Mouse (Mus musculus) T-helper 2 cell (primary cell): Measurements from ENCODE around the gene Galp.

Source experiments
- in situ Hi-C: fragments of 300-600 bp; cut with MboI, MseI; formaldehyde crosslinking; loops from one replicate; pipeline ENCODE4 v1.15.1; 2025; ENCODE audit warnings: high pct_unique_total_duplicates

Gene Galp

GRCm38 (mm10) chr7:6196790-6197189, at the start of gene Galp:
Galp (plus strand) TSS chr7:6197090.
- in situ Hi-C loops = loop anchor here (5.0 kb wide), 1 partner anchor 69 kb away; no protein-coding TSS in a partner anchor

GRCm38 (mm10) chr7:6147688-6148087, 49.2 kb upstream of the Galp start:
- in situ Hi-C loops = loop anchor here (5.0 kb wide), 1 partner anchor 145 kb away; no protein-coding TSS in a partner anchor

- in situ Hi-C loops = loop anchor here (25.0 kb wide), 3 partner anchors 1089 to 1514 kb away; partner anchors contain the start of genes Gm45844, Tmem86b, U2af2 and Zfp580
Observed at GRCm38 (mm10) chr7:6151266-6151665, 45.6 kb upstream of the Galp start.

- in situ Hi-C loops = loop anchor here (25.0 kb wide), 3 partner anchors 1090 to 1515 kb away; partner anchors contain the start of genes Gm45844, Tmem86b, U2af2 and Zfp580
Observed at GRCm38 (mm10) chr7:6152036-6152435, 44.9 kb upstream of the Galp start.

DNA sequence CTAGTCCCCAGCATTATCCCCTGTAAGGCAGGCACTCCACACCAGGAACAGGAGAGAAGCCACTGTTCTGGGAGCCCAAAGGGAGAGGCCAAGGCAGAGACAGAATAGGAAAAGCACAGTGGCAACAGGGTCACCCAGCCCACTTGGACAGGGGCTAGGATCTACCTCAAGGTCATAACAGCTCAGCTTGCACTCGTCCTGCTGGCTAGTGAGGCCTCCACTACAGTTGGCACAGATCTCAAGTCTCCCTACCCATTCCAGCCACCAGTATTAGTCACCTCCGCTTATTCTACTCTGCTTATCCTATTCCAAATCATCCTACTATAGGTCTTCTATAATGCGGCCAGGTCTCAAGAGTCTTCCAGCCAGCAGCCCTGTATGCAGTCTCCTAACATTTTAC, 43.8 kb upstream of the Galp start:
- in situ Hi-C loops = loop anchor here (25.0 kb wide), 3 partner anchors 1091 to 1516 kb away; partner anchors contain the start of genes Gm45844, Tmem86b, U2af2 and Zfp580

GRCm38 (mm10) chr7:6154164-6154563, 42.7 kb upstream of the Galp start:
- in situ Hi-C loops = loop anchor here (25.0 kb wide), 3 partner anchors 1092 to 1517 kb away; partner anchors contain the start of genes Gm45844, Tmem86b, U2af2 and Zfp580

DNA sequence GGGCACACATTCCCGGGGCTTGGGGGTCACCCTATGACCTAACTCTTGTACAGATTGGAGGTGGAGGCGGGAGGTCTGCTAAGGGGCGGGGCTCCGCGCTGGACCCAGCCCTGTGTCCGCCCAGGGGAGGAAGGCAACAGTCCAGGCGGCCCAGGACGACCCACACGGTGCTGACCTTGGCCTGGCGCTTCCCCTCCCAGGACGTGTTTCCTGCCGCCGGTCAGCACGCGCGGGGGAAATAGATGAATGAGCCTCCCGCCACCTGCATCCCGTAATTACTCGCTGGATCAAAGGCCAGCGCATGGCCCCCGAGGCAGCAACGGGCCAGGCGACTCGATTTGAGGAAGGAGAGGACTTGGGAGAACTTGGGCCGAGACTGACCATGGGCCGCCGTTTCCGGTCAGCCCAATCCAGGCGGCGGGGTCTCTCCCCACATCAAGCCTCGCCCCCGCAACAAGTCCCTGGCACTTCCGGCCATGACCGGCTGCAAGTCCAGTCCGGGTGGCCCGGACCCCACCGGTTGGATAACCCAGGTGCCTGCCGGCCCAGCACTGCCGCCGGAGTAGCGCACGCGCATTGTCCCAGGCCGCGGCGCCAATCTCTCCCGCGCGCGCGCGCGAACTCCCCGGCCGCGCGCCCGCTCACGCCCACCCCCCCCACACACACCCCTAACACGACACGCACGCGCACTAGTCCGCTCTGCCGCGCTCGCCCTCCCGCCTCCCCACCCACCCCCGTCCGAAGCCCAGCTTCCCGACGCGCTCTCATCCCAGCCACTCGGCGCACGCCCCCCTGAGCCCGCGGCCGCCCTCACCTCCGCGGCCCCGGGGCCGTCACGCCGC, 41.6 kb upstream of the Galp start:
- in situ Hi-C loops = loop anchor here (25.0 kb wide), 3 partner anchors 1093 to 1518 kb away; partner anchors contain the start of genes Gm45844, Tmem86b, U2af2 and Zfp580

GRCm38 (mm10) chr7:6155901-6156411, 40.9 kb upstream of the Galp start, which contains the start of gene Zfp787:
Zfp787 (minus strand) TSS chr7:6155997.
- in situ Hi-C loops = loop anchor here (25.0 kb wide), 3 partner anchors 1094 to 1519 kb away; partner anchors contain the start of genes Gm45844, Tmem86b, U2af2 and Zfp580

DNA sequence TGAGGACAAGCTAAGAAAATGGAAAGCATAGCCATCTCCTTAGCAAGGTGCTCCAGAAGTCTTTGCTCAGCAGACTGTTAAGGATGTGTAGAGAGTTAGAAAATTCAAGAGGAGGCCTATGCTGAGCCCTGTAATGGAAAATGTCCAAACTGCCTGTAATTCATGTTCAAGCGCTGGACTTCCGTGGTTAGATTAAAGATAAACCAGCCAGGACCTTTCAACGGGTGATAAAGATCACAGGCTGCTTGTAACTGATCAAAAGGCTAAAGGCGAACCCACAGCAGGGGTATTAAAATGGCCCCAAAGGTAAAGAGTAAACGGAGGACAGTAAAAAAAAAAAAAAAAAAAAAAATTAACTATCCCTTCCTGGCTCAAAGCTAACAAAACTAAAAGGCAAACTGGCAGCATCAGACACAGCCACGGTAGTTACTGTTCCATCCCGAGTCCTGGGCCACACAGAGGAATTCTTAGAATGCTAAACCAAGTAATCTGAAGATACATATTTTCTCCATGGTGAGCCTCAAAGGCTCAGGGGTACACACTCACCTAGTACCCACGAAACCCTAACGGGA, 39.9 kb upstream of the Galp start:
- in situ Hi-C loops = loop anchor here (25.0 kb wide), 3 partner anchors 1095 to 1520 kb away; partner anchors contain the start of genes Gm45844, Tmem86b, U2af2 and Zfp580

GRCm38 (mm10) chr7:6157479-6157878, 39.4 kb upstream of the Galp start:
- in situ Hi-C loops = loop anchor here (25.0 kb wide), 3 partner anchors 1095 to 1520 kb away; partner anchors contain the start of genes Gm45844, Tmem86b, U2af2 and Zfp580

DNA sequence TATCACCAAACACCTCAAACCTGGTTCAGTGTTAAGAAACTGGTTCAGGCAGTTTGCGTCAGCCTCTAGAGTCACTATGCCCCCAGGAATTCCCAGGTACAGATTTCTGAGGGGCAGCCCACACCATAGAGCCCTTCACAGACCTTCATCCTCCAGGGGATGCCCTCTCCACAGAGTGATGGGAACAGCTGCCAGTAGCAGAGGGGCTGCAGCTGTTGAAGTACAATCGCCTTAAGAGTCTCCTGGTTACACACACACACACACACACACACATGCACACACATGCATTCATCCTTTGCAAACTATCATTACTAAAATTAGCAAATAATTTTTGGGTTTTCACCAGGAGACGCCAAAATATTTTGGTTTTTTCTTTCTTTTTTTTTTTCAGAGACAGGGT, 37.3 kb upstream of the Galp start:
- in situ Hi-C loops = loop anchor here (25.0 kb wide), 3 partner anchors 1097 to 1522 kb away; partner anchors contain the start of genes Gm45844, Tmem86b, U2af2 and Zfp580

GRCm38 (mm10) chr7:6161541-6161940, 35.3 kb upstream of the Galp start:
- in situ Hi-C loops = loop anchor here (25.0 kb wide), 3 partner anchors 1099 to 1524 kb away; partner anchors contain the start of genes Gm45844, Tmem86b, U2af2 and Zfp580

- in situ Hi-C loops = loop anchor here (25.0 kb wide), 3 partner anchors 1100 to 1525 kb away; partner anchors contain the start of genes Gm45844, Tmem86b, U2af2 and Zfp580
Observed at GRCm38 (mm10) chr7:6162172-6162571, 34.7 kb upstream of the Galp start.

DNA sequence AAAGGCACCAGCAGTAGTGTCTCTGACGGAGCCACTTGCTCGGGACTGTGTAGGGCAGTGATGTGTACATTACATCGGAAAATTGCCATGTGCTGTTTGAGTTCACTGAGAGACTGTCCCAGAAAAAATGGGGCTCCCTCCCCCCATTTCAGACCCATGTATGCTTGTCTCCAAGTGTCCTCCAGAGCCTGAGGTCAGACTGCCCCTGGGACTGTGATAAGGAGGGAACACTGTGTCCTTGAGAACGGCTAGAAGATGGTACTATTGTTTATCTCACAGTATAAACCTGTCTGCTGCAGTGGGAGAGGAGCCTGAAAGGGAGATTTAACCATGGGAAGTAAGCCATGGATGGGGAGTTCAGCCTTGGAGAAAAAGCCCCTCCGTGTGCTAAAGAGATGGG, 32.2 kb upstream of the Galp start:
- in situ Hi-C loops = loop anchor here (25.0 kb wide), 3 partner anchors 1102 to 1527 kb away; partner anchors contain the start of genes Gm45844, Tmem86b, U2af2 and Zfp580

DNA sequence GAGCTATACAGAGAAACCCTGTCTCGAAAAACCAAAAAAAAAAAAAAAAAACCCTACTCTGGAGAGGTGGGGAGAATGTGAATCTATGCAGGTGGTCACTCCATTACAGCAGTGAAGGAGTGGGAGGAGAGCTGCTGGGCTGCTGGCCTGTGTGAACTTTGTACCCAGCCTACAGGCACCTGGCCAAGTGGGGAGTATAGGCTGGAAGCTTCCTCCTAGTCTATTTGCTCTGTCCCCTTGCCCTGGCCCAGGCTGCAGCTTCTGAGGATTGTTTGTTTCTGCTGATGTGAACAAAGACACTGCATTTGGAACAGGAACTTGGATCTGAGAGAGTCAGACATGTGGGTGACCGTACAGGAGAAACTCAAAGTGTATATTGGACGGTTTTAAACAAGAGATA, 27.5 kb upstream of the Galp start:
- in situ Hi-C loops = loop anchor here (25.0 kb wide), 3 partner anchors 1107 to 1532 kb away; partner anchors contain the start of genes Gm45844, Tmem86b, U2af2 and Zfp580

DNA sequence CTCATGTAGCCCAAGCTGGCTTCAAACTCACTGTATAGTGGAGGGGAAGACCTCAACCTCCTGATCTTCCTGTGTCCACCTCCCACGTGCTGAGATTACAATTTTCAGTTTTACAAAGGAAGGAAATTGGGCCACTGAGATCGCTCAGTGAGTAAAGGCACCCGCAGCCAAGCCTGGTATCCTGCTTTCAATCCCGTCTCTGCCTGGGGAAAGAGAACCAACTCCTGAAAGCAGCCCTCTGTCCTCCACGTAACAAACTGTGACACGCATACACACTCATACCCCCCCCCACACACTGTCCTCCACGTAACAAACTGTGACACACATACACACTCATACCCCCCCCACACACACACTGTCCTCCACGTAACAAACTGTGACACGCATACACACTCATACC, 26.5 kb upstream of the Galp start:
- in situ Hi-C loops = loop anchor here (25.0 kb wide), 3 partner anchors 1108 to 1533 kb away; partner anchors contain the start of genes Gm45844, Tmem86b, U2af2 and Zfp580

DNA sequence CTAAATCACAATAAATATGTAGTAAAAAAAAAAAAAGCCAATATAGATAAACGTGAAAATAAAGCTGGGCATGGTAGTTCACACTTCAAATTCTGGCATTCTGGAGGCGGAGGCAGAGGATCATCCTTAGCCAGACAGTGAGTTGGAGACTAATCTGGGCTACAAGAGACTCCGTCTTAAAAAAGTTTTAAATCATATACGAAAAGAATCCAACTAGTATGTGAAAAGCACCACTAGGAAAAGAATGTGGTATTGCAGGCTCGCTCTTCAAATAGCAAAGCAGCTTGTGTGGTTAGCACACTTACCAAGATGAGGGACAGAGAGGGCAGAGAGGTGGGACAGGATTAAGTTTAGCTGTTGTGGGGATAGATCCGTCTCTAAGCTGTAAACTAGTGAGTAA, 26.0 kb upstream of the Galp start:
- in situ Hi-C loops = loop anchor here (25.0 kb wide), 3 partner anchors 1109 to 1534 kb away; partner anchors contain the start of genes Gm45844, Tmem86b, U2af2 and Zfp580

DNA sequence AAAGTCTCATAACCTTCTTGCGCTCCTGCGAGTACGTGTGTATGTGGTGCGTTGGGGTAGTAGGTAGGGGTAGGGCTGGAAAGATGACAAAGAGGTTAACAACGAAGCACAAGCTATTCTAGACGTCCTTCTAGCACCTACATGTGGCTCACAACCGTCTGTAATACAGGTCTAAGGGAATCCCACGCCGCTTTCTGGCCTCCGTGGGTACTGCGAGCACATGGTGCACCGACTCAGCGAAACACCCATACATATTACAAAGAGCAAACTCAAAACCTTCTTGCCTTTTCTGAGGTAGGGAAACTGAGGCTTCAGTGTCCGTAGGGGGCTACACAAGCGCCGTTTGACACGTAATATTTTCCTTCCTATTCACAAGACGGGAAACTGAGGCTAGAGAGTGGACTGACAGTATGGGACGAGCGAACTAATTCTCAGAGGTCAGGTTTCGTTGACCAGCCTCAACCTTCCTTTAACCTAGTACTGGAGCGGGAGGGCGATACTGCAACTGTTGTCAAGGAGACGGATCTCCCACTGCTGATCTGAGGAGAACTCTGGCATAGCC, 25.4 kb upstream of the Galp start:
- in situ Hi-C loops = loop anchor here (25.0 kb wide), 3 partner anchors 1109 to 1534 kb away; partner anchors contain the start of genes Gm45844, Tmem86b, U2af2 and Zfp580

DNA sequence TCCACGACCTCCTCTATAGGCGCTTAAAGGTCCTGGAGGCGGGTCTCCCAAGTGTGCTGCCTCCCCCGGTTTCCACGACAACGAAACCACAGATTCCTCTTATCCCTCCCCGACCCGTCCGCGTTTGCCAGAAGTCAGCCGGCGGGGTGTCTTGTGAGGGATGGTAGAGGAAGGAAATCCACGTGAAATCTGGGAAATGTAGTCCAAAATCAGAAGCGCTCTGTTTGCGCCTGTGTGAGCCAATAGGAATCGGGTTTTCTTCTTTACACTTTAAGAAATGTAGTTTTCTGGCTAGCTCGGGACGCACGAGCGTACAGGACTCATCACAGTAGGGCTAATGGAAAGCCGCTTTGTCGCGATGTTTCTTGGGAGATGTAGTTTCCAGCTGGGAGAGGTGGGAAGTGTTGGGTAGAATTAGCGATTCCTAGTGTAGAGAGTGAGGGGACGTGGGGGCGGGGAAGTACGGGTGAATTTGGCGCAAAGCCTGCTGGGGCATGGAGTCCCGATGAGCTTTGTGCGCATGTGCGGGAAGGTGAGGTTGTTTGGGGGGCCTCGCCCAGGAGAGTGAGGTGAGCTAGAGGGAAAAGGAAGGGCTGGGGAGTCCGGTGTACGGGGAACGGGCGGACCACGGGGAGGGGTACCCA, 24.8 kb upstream of the Galp start, which contains the start of gene Zfp444:
Gene Zfp444 (plus strand): TSS at position 221 of the 644 bp plus-strand sequence.
- in situ Hi-C loops = loop anchor here (25.0 kb wide), 3 partner anchors 1110 to 1535 kb away; partner anchors contain the start of genes Gm45844, Tmem86b, U2af2 and Zfp580
